In genomic region chr14:106050231-106050630, GRCm38 (mm10) we compare ENCODE assay signal across 24 mouse cellular contexts. TPM values are rescaled to one million over a fixed set of nuclear protein-coding genes. Genes with fewer than 3 reads are reported as not detected.
DNase-seq lines count a peak whose midpoint lies in the region; ATAC-seq and TF ChIP-seq lines count a peak whose summit lies in the region.
"Had no signal": no experiment of that assay in that cellular context is flagged by ENCODE, and none has a peak within 500 bp of the region (broad histone marks: within the 10 kb centered on the region; RNA-seq: fewer than 3 reads in every experiment).

No protein-coding gene starts in this region.

- intact Hi-C loops in left cerebral cortex, postnatal 25 days (cut with DNase I) = no loop called here
- intact Hi-C loops in left cerebral cortex, adult 2 months (cut with DNase I) = no loop called here

- WGBS in forebrain, embryonic 13.5 days = 87% methylated on average over 1 of the region's 1 CpGs
- 87% methylated on average over 1 of the region's 1 CpGs for WGBS in forebrain, embryonic 10.5 days
- WGBS in forebrain, embryonic 16.5 days = 56% methylated on average over 1 of the region's 1 CpGs
- WGBS in kidney, embryonic 16.5 days = 80% methylated on average over 1 of the region's 1 CpGs

- H3K9ac ChIP-seq in forebrain, embryonic 13.5 days = no peak overlapping the region
- no peak overlapping the region for H3K9ac ChIP-seq in forebrain, embryonic 16.5 days (replicated peaks; ENCODE audit: low read depth, low read length)
- H3K9ac ChIP-seq in kidney, embryonic 16.5 days (replicated peaks; ENCODE audit: low read length) = no peak overlapping the region
- H3K9ac ChIP-seq: embryonic facial prominence, embryonic 13.5 days; limb, embryonic 13.5 days; midbrain, embryonic 13.5 days had no signal

- no peak overlapping the region for H3K27ac ChIP-seq in forebrain, embryonic 13.5 days
- H3K27ac ChIP-seq in forebrain, embryonic 10.5 days = no peak overlapping the region
- H3K27ac ChIP-seq in left cerebral cortex, adult 2 months = no peak overlapping the region
- no peak overlapping the region for H3K27ac ChIP-seq in forebrain, embryonic 16.5 days (ENCODE audit: low read length)
- no peak overlapping the region for H3K27ac ChIP-seq in kidney, embryonic 16.5 days (ENCODE audit: low read length)
- H3K27ac ChIP-seq: embryonic facial prominence, embryonic 13.5 days; limb, embryonic 13.5 days; macrophage; midbrain, embryonic 13.5 days had no signal

- H3K4me3 ChIP-seq in forebrain, embryonic 13.5 days = no peak overlapping the region
- no peak overlapping the region for H3K4me3 ChIP-seq in forebrain, embryonic 10.5 days
- H3K4me3 ChIP-seq in left cerebral cortex, adult 2 months = no peak overlapping the region
- no peak overlapping the region for H3K4me3 ChIP-seq in forebrain, embryonic 16.5 days (replicated peaks; ENCODE audit: low read length)
- no peak overlapping the region for H3K4me3 ChIP-seq in kidney, embryonic 16.5 days (ENCODE audit: low read length)
- H3K4me3 ChIP-seq: embryonic facial prominence, embryonic 13.5 days; limb, embryonic 13.5 days; midbrain, embryonic 13.5 days had no signal

- DNase-seq in forebrain, embryonic 10.5 days (ENCODE audit: extremely low spot score, low spot score) = no peak
- peak; percentile 8 to 14 for DNase-seq in left cerebral cortex, postnatal 25 days (ENCODE audit: low spot score in 2 of 2)
- no peak for DNase-seq in left cerebral cortex, adult 2 months (ENCODE audit: extremely low spot score in 1 of 2, low spot score in 2 of 2)
- DNase-seq in cerebellum, adult 8-10 months = peak; percentile 8
- no peak for DNase-seq in urinary bladder, postnatal 10 days (ENCODE audit: low spot score)
- DNase-seq: adrenal gland, postnatal 25 days; kidney, postnatal 25 days; right cerebral cortex, postnatal 14 days; thymus, postnatal 4 days had no signal

- no peaks in the 10 kb centered on the region for H3K9me3 ChIP-seq in forebrain, embryonic 13.5 days (replicated peaks)
- H3K9me3 ChIP-seq in forebrain, embryonic 10.5 days = no peaks in the 10 kb centered on the region
- no peaks in the 10 kb centered on the region for H3K9me3 ChIP-seq in forebrain, embryonic 16.5 days (ENCODE audit: control insufficient read depth, low read length)
- H3K9me3 ChIP-seq in kidney, embryonic 16.5 days (ENCODE audit: low read length) = no peaks in the 10 kb centered on the region
- H3K9me3 ChIP-seq: embryonic facial prominence, embryonic 13.5 days; limb, embryonic 13.5 days; midbrain, embryonic 13.5 days had no signal

- H3K27me3 ChIP-seq in forebrain, embryonic 13.5 days = no peaks in the 10 kb centered on the region
- H3K27me3 ChIP-seq in forebrain, embryonic 10.5 days (ENCODE audit: poor library complexity, severe bottlenecking) = no peaks in the 10 kb centered on the region
- no peaks in the 10 kb centered on the region for H3K27me3 ChIP-seq in forebrain, embryonic 16.5 days (replicated peaks; ENCODE audit: control insufficient read depth, insufficient read depth, low read length)
- no peaks in the 10 kb centered on the region for H3K27me3 ChIP-seq in kidney, embryonic 16.5 days (ENCODE audit: insufficient read depth, low read length)
- H3K27me3 ChIP-seq: embryonic facial prominence, embryonic 13.5 days; limb, embryonic 13.5 days; midbrain, embryonic 13.5 days had no signal

- H3K36me3 ChIP-seq in forebrain, embryonic 13.5 days (ENCODE audit: poor library complexity, severe bottlenecking) = no peaks in the 10 kb centered on the region
- H3K36me3 ChIP-seq in forebrain, embryonic 10.5 days (replicated peaks) = no peaks in the 10 kb centered on the region
- no peaks in the 10 kb centered on the region for H3K36me3 ChIP-seq in forebrain, embryonic 16.5 days (ENCODE audit: control insufficient read depth, insufficient read depth)
- no peaks in the 10 kb centered on the region for H3K36me3 ChIP-seq in kidney, embryonic 16.5 days (ENCODE audit: insufficient read depth, low read length)
- H3K36me3 ChIP-seq: embryonic facial prominence, embryonic 13.5 days; limb, embryonic 13.5 days; midbrain, embryonic 13.5 days had no signal

- no peaks in the 10 kb centered on the region for H3K4me1 ChIP-seq in forebrain, embryonic 13.5 days
- H3K4me1 ChIP-seq in forebrain, embryonic 10.5 days = no peaks in the 10 kb centered on the region
- no peaks in the 10 kb centered on the region for H3K4me1 ChIP-seq in forebrain, embryonic 16.5 days (replicated peaks; ENCODE audit: control insufficient read depth, insufficient read depth, low read length)
- no peaks in the 10 kb centered on the region for H3K4me1 ChIP-seq in kidney, embryonic 16.5 days (ENCODE audit: insufficient read depth, low read length)
- H3K4me1 ChIP-seq: embryonic facial prominence, embryonic 13.5 days; limb, embryonic 13.5 days; midbrain, embryonic 13.5 days had no signal

- TF ChIP-seq CTCF in left cerebral cortex, adult 2 months (IDR thresholded peaks at IDR 0.05) = no peak

- no peak overlapping the region for H3K4me2 ChIP-seq in forebrain, embryonic 13.5 days
- no peak overlapping the region for H3K4me2 ChIP-seq in forebrain, embryonic 16.5 days (ENCODE audit: low read length)
- H3K4me2 ChIP-seq in kidney, embryonic 16.5 days (replicated peaks; ENCODE audit: low read depth, low read length) = no peak overlapping the region
- H3K4me2 ChIP-seq: embryonic facial prominence, embryonic 13.5 days; limb, embryonic 13.5 days; midbrain, embryonic 13.5 days had no signal

- peak; percentile 43; the same call in 1 of the 2 replicates for ATAC-seq in forebrain, embryonic 13.5 days
- peak; percentile 79 for ATAC-seq in forebrain, embryonic 16.5 days
- ATAC-seq in kidney, embryonic 16.5 days (ENCODE audit: low FRiP score, low TSS enrichment) = no peak
- ATAC-seq: activated CD4-positive, CD25-positive, alpha-beta regulatory T cell, adult 4 months; midbrain, embryonic 13.5 days had no signal

RNA-seq across cellular contexts. Expression of gene Trim52, which starts 55.8 kb away (rescaled TPM):
- not detected in 2 replicates for polyA plus RNA-seq in forebrain, embryonic 13.5 days (2015; fragmentation: Nextera tagmentation; extraction: Ambion mirVana)
- not detected in 2 replicates for polyA plus RNA-seq in forebrain, embryonic 10.5 days (2016; fragmentation: Nextera tagmentation; extraction: Ambion mirVana)
- total RNA-seq in left cerebral cortex, postnatal 25 days (2021) = not detected
- not detected for total RNA-seq in left cerebral cortex, adult 2 months (2021)
- polyA plus RNA-seq in forebrain, embryonic 16.5 days (2015; fragmentation: Nextera tagmentation; extraction: Ambion mirVana) = not detected in 2 replicates
- not detected in 2 replicates for polyA plus RNA-seq in kidney, embryonic 16.5 days (2015; fragmentation: Nextera tagmentation; extraction: Ambion mirVana)
- total RNA-seq: adrenal gland, postnatal 25 days; common myeloid progenitor, adult 5-6 weeks; granulocyte monocyte progenitor cell, adult 5-6 weeks; left cerebral cortex, adult 18-20 months had no signal
- polyA plus RNA-seq: heart, embryonic 14.5 days; hindbrain, embryonic 11.5 days; intestine, embryonic 14.5 days; limb, embryonic 13.5 days; liver, embryonic 16.5 days; macrophage; midbrain, embryonic 13.5 days had no signal

Comparison
In these comparisons a context has a peak if more than half of its experiments do, and no peak if none do; other contexts are left out.
1. DNase-seq: peak in left cerebral cortex, postnatal 25 days (2 of 2) and cerebellum, adult 8-10 months (single experiment); none in forebrain, embryonic 10.5 days (single experiment), left cerebral cortex, adult 2 months (0 of 2) and urinary bladder, postnatal 10 days (single experiment).